Mouse (Mus musculus): ENCODE data around the gene Uaca. TPM values are rescaled to one million over a fixed set of nuclear protein-coding genes. Genes with fewer than 3 reads are reported as not detected.

The Uaca gene
- total and polyA plus RNA-seq, 3 experiments = 10.6 to 53.5 (median 42.7) TPM

GRCm38 (mm10) chr9:60830079-60830478 is 35.7 kb downstream of the Uaca start:
- DNase-seq = no peak
- H3K9ac ChIP-seq (ENCODE audit: low read depth, low read length) = no peak overlapping the region
- peaks cover 7% of the 10 kb centered on the region for H3K4me1 ChIP-seq (ENCODE audit: control insufficient read depth, insufficient read depth, low read length)
- no peak overlapping the region for H3K4me3 ChIP-seq
- peaks cover 7% of the 10 kb centered on the region for H3K79me2 ChIP-seq (replicated peaks; ENCODE audit: control insufficient read depth, insufficient read depth, low read length)
- no peaks in the 10 kb centered on the region for H3K36me3 ChIP-seq (ENCODE audit: control insufficient read depth, insufficient read depth, low read length)
- intact Hi-C loops (cut with DNase I) = no loop called here
- TF ChIP-seq CTCF (IDR thresholded peaks at IDR 0.05) (no peak), EP300 (IDR thresholded peaks at IDR 0.05; ENCODE audit: insufficient read depth, low read depth, low read length) (no peak), POLR2A (IDR thresholded peaks at IDR 0.05; ENCODE audit: insufficient read depth, low read depth, low read length) (no peak)
- no peak overlapping the region; the same call in 1 of the 2 replicates for H3K27ac ChIP-seq
- 46% methylated on average over 3 of the region's 3 CpGs for WGBS
- no peaks in the 10 kb centered on the region for H3K27me3 ChIP-seq (ENCODE audit: control insufficient read depth, insufficient read depth, low read length)

GRCm38 (mm10) chr9:60832233-60832632 is 37.9 kb downstream of the Uaca start:
- Histone ChIP-seq H3K27ac (no peak overlapping the region), H3K4me1 (ENCODE audit: control insufficient read depth, insufficient read depth, low read length) (peaks cover 14% of the 10 kb centered on the region), H3K4me3 (no peak overlapping the region), H3K9ac (ENCODE audit: low read depth, low read length) (no peak overlapping the region), H3K79me2 (replicated peaks; ENCODE audit: control insufficient read depth, insufficient read depth, low read length) (peaks cover 3% of the 10 kb centered on the region), H3K27me3 (ENCODE audit: control insufficient read depth, insufficient read depth, low read length) (no peaks in the 10 kb centered on the region), H3K36me3 (ENCODE audit: control insufficient read depth, insufficient read depth, low read length) (no peaks in the 10 kb centered on the region)
- TF ChIP-seq EP300 (IDR thresholded peaks at IDR 0.05; ENCODE audit: insufficient read depth, low read depth, low read length) (no peak), CTCF (IDR thresholded peaks at IDR 0.05) (no peak), POLR2A (IDR thresholded peaks at IDR 0.05; ENCODE audit: insufficient read depth, low read depth, low read length) (no peak)
- DNase-seq = no peak
- 96% methylated on average over 8 of the region's 8 CpGs for WGBS
- intact Hi-C loops (cut with DNase I) = no loop called here

- peak overlapping the region; percentile 95 for H3K27ac ChIP-seq
- WGBS = 46% methylated on average over 5 of the region's 5 CpGs
- TF ChIP-seq EP300 (IDR thresholded peaks at IDR 0.05; ENCODE audit: insufficient read depth, low read depth, low read length) (no peak), CTCF (IDR thresholded peaks at IDR 0.05) (no peak), POLR2A (IDR thresholded peaks at IDR 0.05; ENCODE audit: insufficient read depth, low read depth, low read length) (no peak)
- H3K9ac ChIP-seq (ENCODE audit: low read depth, low read length) = no peak overlapping the region
- DNase-seq = no peak
- intact Hi-C loops (cut with DNase I) = no loop called here
- peaks cover 1% of the 10 kb centered on the region; the same call in 1 of the 2 replicates for H3K36me3 ChIP-seq (ENCODE audit: control insufficient read depth, insufficient read depth, low read length)
- no peaks in the 10 kb centered on the region for H3K27me3 ChIP-seq (ENCODE audit: control insufficient read depth, insufficient read depth, low read length)
- H3K4me3 ChIP-seq = no peak overlapping the region
- H3K79me2 ChIP-seq (replicated peaks; ENCODE audit: control insufficient read depth, insufficient read depth, low read length) = peaks cover 1% of the 10 kb centered on the region; the same call in 1 of the 2 replicates
- peaks cover 26% of the 10 kb centered on the region for H3K4me1 ChIP-seq (ENCODE audit: control insufficient read depth, insufficient read depth, low read length)
Measured at GRCm38 (mm10) chr9:60836151-60836550, 41.8 kb downstream of the Uaca start.

GRCm38 (mm10) chr9:60837078-60837448 is 42.7 kb downstream of the Uaca start:
- no peak for DNase-seq
- Histone ChIP-seq H3K36me3 (ENCODE audit: control insufficient read depth, insufficient read depth, low read length) (peaks cover 3% of the 10 kb centered on the region; the same call in 1 of the 2 replicates), H3K79me2 (replicated peaks; ENCODE audit: control insufficient read depth, insufficient read depth, low read length) (peaks cover 1% of the 10 kb centered on the region; the same call in 1 of the 2 replicates), H3K4me1 (ENCODE audit: control insufficient read depth, insufficient read depth, low read length) (peaks cover 31% of the 10 kb centered on the region), H3K27me3 (ENCODE audit: control insufficient read depth, insufficient read depth, low read length) (no peaks in the 10 kb centered on the region), H3K27ac (peak overlapping the region; percentile 95), H3K4me3 (peak overlapping the region; percentile 45), H3K9ac (ENCODE audit: low read depth, low read length) (no peak overlapping the region)
- no peak for TF ChIP-seq POLR2A (IDR thresholded peaks at IDR 0.05; ENCODE audit: insufficient read depth, low read depth, low read length)
- no peak for TF ChIP-seq EP300 (IDR thresholded peaks at IDR 0.05; ENCODE audit: insufficient read depth, low read depth, low read length)
- TF ChIP-seq CTCF (IDR thresholded peaks at IDR 0.05) = no peak
- intact Hi-C loops (cut with DNase I) = no loop called here
- 27% methylated on average over 4 of the region's 4 CpGs for WGBS

GRCm38 (mm10) chr9:60837449-60838141 is 43.3 kb downstream of the Uaca start:
- peaks cover 32% of the 10 kb centered on the region for H3K4me1 ChIP-seq (ENCODE audit: control insufficient read depth, insufficient read depth, low read length)

GRCm38 (mm10) chr9:60838331-60838872 is 44.1 kb downstream of the Uaca start:
- Histone ChIP-seq H3K27ac (peak overlapping the region; percentile 95), H3K36me3 (ENCODE audit: control insufficient read depth, insufficient read depth, low read length) (peaks cover 9% of the 10 kb centered on the region), H3K9ac (ENCODE audit: low read depth, low read length) (peak overlapping the region; percentile 68), H3K27me3 (ENCODE audit: control insufficient read depth, insufficient read depth, low read length) (no peaks in the 10 kb centered on the region), H3K4me3 (peak overlapping the region; percentile 45), H3K79me2 (replicated peaks; ENCODE audit: control insufficient read depth, insufficient read depth, low read length) (peaks cover 1% of the 10 kb centered on the region; the same call in 1 of the 2 replicates), H3K4me1 (ENCODE audit: control insufficient read depth, insufficient read depth, low read length) (peaks cover 32% of the 10 kb centered on the region)
- WGBS = 40% methylated on average over 9 of the region's 9 CpGs
- TF ChIP-seq POLR2A (IDR thresholded peaks at IDR 0.05; ENCODE audit: insufficient read depth, low read depth, low read length) (no peak), CTCF (IDR thresholded peaks at IDR 0.05) (no peak), EP300 (IDR thresholded peaks at IDR 0.05; ENCODE audit: insufficient read depth, low read depth, low read length) (0 out of 2 replicates have a peak, but pooled peaks have one; percentile 14)
- intact Hi-C loops (cut with DNase I) = loop anchor here (1.0 kb wide), 1 partner anchor 10 kb away; no protein-coding TSS in a partner anchor
- peak in 1 of 2 experiments; percentile 36 for DNase-seq

More at GRCm38 (mm10) chr9:60837449-60838141, 43.3 kb downstream of the Uaca start:
- Histone ChIP-seq H3K36me3 (ENCODE audit: control insufficient read depth, insufficient read depth, low read length) (peaks cover 5% of the 10 kb centered on the region; the same call in 1 of the 2 replicates), H3K9ac (ENCODE audit: low read depth, low read length) (peak overlapping the region; percentile 68), H3K27ac (peak overlapping the region; percentile 95), H3K27me3 (ENCODE audit: control insufficient read depth, insufficient read depth, low read length) (no peaks in the 10 kb centered on the region), H3K79me2 (replicated peaks; ENCODE audit: control insufficient read depth, insufficient read depth, low read length) (peaks cover 1% of the 10 kb centered on the region; the same call in 1 of the 2 replicates), H3K4me3 (peak overlapping the region; percentile 45)
- intact Hi-C loops (cut with DNase I) = loop anchor here (1.0 kb wide), 1 partner anchor 11 kb away; no protein-coding TSS in a partner anchor
- peak; percentile 61 to 62 for DNase-seq
- 12% methylated on average over 20 of the region's 20 CpGs for WGBS
- no peak for TF ChIP-seq EP300 (IDR thresholded peaks at IDR 0.05; ENCODE audit: insufficient read depth, low read depth, low read length)
- TF ChIP-seq POLR2A (IDR thresholded peaks at IDR 0.05; ENCODE audit: insufficient read depth, low read depth, low read length) = peak; percentile 72
- TF ChIP-seq CTCF (IDR thresholded peaks at IDR 0.05) = no peak

Data from heart, adult 2 months (tissue).